Mouse (Mus musculus) natural killer cell, adult 2 months (primary cell): Measurements from ENCODE around the gene Astl.
"Not testable (repeated sequence)": the region's sequence is repeated elsewhere in the genome, so short reads cannot be mapped to it uniquely, and the experiment has no call there.

Experiments
- DNase-seq, 2 experiments: peaks; one replicate each; pipeline ENCODE4 v3.0.0; 2022; ENCODE audit warnings: low spot score in 2 of 2

Gene Astl

DNA sequence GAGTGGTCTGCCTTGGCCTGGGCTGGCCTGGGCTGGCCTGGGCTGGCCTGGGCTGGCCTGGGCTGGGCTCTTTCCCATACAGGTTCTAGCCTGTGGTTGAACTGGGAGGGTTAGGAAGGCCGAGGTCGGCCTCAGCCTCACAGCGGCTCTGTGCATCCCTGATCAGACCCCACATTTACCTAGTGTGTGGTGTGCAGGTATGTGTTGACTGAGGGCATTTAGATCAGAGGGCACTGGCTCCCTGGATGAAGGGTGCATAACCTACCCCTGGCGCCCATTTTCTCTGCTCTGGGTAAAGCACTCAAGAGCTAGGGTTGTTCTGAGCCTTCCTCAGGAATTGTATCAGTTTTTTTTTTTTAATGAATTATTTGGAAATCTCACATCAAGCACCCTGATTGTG is at the start of gene Astl:
Gene Astl (plus strand): TSS at position 224 of the 400 bp plus-strand sequence.
- DNase-seq: no peak

DNA sequence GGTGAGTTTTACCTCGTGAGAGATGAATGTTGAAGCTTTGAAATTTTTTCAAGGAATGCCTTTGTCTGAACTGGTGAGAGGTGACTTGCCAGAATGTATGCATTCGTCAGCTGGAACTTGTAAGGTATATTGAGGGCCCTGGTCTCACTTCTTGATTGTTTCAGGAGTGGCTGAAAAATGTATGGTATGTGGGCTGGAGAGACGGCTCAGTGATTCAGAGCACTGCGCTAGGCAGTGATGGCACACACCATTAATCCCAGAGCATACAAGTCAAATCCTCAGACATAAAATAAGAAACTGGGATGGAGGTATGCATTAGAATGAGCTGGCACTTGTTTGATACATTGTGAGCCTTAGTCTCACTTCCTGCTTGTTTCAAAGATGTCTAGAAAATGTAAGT is 46.2 kb upstream of the Astl start:
- DNase-seq: no peak

DNA sequence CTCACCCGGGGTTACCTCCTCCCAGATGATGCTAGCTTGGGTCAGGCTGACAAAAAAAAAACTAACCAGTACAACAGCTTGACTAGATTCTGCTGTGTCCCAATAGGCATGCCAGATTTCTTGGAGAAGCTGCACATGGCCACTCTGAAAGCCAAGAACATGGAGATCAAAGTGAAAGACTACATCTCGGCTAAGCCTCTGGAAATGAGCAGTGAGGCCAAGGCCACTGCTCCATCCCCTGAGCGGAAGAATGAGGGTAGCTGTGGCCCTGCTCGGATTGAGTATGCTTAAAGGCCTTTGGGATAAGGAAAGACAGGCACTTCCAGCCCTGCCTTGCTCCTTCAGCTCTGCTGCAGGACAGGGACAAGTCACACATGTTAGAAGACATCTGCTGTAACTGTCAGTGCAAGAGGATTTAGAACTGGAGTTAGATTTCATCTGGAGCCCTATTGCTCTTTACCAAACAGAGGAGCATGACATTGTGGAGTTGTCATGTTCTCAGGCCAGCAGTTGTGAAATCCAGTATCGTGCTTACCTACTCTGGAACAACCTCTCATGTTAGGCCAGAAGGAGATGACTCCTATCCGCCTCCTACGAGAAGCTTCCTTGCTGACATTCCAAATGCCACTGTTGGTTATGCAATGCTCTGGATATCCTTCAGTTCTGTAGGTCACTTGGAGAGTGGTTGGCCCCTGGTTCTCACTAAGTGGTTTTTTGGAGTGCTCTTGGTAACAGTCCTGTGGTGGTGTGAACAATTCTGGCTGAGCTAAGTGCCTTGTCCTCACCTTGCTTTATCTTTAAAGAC is 41.2 kb upstream of the Astl start:
- DNase-seq: no peak

DNA sequence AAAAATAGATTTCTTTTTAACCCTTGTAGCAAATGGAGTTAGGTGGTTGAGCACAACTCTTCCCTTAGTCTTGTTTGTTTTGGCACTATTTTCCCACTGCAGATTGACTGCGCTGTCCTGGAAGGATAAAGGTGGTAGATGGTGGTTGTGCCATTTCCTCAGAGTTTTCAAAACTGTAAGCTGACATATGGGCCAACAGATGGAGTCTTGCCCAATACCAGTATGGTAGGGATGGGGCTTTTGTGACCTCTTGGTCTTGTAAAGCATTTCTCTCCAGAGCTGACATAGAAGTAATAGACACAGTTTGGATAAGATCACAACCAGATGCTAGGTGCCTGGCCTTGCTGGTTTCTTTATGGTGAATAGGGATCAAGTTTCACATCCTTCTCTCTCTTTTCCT is 40.4 kb upstream of the Astl start:
- DNase-seq: no peak

DNA sequence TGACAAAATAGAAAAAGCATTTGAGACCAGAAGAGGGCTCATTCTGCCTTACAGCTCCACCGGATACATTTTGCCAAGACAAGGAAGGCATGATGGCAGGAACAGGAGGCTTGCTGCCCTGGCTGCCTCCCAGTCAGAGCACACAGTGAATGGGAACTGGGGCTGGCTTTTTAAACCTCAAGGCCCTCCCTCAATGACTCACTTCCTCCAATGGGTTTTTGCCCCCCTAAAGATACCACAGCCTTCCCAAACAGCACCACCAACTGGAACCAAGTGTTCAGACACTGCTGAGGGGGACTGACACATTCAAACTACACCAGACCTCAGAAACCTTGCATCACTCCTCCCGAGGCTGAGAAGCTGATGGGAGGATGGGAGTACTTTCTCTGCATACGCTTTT is 37.7 kb upstream of the Astl start:
- DNase-seq: no peak

DNA sequence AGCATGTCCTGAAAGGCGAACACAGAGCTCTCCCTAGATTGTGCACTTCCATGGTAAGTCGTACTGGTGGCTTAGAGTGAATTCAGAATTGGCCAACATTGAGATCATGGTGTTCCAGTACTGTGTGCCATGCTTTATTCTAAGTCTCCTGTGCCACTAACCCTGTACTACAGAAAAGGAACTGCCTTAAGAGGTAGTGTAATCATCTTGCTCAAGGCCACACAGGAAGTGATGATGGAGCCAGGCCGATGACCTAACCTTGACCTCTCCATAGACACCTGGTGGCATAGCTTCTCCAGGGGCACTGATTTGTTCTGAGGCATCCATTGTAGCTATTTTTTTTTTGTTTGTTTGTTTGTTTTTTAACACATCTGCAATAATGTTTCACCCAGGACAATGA is 36.6 kb upstream of the Astl start:
- DNase-seq: no peak

DNA sequence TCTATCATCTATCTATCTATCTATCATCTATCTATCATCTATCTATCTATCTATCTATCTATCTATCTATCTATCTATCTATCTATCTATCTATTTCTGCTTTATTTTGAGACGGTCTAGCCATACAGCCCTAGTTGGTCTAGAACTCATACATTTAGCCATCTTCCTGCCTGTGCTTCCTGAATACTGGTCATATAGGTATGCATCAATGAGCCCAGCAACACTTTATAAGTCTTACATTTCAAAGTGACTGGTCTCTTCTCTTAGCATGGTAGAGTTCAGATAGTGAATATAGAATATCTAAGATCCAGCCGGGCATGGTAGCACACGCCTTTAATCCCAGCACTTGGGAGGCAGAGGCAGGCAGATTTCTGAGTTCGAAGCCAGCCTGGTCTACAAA is 34.2 kb upstream of the Astl start:
- not testable (repeated sequence) for DNase-seq

DNA sequence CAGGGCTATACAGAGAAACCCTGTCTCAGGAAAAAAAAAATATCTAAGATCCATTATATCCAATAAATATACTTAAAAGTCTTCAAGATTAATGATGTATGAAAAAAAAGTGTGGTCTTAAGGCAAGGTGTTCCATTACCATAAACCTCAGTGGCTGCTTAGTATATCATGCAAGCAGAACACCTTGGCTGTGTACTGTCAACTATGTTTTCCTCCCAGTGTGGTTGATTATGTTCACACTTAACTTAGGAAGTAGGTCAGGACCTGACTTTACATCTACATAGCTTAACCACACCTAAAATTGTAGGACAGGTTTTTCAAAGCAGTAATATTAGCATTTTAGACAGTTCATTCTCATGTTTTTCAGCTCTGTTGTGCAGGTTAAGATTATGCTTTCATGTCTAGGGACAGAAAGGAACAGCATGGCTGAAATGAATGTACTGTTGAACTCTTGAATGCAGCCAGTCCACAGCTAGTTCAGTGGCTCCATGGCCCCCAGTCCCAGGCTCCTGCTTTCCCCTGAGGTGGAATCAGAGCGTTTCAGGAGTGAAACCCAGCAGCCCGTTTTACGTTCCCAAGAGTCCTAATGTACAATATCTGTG is 33.7 kb upstream of the Astl start:
- DNase-seq: no peak

DNA sequence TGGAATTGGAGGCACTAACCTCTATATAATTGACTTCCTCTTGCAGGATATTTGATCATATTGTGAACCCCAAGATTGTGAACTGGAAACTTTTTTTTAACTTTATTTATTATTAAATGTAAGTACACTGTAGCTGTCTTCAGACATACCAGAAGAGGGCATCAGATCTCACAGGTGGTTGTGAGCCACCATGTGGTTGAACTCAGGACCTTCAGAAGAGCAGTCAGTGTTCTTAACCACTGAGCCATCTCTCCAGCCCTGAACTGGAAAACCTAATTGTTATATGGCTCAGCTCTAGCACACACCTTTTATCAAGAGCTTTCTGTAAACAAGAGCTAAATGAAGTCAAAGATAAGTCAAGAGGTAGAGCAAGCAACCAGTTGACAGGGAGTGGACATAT is 32.3 kb upstream of the Astl start:
- no peak for DNase-seq

DNA sequence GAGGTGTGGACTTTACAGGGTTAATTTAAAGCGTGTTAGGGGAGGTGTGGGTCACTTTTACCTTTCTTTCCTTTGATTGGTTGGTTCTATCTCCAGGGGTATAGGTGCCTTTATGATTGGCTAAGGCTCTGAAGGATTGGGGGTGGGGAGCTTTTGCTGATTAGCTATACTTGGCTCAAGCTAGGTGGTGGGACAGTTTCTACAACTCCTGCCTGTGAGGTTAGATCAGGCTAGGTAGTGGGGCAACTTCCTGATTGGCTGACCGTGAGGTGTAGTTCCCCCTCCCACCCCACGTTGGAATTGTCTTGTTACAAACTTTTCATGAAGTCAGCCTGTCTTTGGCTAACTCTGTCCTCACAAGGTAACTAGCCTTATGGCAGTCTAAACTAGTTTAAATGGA is 31.3 kb upstream of the Astl start:
- no peak for DNase-seq

DNA sequence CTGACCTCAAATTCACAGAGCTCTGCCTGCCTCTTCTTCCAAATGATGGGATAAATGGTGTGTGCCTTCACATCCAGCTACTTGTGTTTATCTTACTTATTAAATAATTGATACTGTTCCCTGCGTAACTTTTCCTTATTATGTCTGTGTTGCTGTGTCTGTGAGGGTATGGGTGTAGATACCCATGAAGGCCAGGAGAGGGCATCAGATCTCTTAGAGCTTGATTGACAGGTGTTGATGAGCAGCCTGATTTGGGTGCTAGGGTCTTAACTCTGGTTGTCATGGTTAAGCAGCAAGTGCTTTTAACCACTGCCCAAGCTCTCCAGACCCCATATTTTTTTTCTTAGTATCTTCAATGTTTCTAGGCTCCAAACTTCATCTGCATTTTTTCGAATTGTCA is 29.8 kb upstream of the Astl start:
- peak in 1 of 2 experiments; percentile 43 for DNase-seq

DNA sequence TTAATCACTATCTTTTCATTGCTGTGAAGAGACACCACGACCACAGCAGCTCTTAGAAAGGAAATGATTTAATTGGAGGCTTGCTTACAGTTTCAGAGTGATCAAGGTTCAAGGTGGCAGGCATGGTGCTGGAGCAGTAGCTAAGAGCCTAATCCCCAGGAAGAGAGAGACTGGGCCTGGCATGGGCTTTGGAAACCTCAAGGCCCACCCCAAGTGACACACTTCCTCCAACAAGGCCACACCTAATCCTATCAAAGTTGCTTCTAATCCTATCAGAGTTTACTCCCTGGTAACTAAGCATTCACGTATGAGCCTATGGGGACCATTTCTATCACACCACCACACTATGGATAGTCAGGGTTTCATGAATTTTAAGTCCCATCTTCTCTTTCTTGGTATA is 28.2 kb upstream of the Astl start:
- DNase-seq: no peak

DNA sequence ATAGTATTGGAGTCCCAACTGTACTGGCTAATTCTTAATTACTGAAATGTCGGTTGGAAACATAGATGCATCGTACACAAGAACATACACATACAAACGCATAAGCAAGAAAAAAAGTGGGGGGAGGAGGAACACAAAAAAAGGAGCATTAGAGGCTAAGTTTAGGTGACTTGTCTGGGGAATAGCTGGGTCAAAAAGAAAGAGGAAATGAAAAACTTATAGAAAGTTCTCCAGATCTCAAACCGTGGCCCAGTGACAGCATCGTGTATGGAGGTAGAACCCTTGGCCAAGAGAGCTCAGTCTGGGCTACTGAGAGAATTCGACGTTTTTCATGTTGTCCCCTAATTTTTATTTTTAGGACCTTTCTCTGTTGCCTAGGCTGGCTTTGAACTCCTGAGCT is 27.8 kb upstream of the Astl start:
- no peak for DNase-seq

DNA sequence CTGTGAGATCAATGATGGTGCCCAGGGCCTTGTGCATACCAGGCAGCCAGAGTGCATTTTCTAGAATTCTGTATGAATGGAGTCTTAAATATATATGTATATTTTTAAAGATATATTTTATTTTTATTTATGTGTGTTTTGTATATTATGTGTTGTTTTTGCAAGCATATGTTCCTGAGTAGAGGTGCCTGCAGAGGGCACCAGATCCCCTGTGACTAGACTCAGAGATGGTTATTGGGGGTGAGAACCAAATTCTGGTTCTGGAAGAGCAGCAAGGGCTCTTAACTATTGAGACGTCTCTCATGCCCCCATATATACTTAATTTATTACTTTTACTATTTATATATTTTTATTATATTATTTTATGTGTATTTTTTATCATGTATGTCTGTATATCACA is 27.2 kb upstream of the Astl start:
- DNase-seq: no peak

DNA sequence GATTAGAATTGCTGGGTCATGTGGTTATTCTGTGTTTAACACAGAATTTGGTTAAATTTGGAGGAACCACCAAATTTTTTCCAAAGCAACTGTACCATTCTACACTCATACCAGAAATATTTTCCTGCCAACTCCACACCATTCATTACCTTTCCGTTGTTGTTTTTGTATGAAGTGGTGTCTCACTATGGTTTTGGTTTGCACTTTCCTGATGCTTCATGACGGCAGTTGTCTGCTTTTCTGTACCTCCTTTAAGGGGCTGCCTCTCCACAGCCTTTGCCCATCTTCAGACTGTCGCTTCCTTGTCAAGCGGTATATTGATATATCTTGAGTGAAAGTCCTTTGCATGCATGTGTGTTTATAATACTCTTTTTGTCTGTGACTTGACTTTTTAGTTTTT is 25.6 kb upstream of the Astl start:
- peak in 1 of 2 experiments; percentile 38 for DNase-seq

DNA sequence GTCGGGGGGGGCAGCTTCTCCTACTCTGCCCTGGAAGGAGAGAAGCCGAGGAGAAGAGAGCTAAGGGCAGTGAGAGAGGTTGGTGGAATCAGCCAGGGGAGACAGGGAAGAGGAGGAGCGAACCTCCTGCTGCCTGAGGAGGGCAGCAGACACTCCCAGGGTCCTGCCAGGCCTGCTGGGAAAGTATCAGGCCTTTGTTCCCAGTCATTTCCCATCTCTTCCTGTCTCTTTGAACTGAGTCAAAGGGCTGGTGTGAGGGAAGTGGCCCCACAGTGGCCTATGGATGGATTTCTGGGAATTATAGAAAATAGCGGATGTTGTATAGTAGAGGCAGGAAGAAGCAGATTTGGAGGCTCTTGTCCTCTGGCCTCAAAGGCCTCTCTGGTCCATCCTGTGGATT is 24.6 kb upstream of the Astl start:
- no peak for DNase-seq

DNA sequence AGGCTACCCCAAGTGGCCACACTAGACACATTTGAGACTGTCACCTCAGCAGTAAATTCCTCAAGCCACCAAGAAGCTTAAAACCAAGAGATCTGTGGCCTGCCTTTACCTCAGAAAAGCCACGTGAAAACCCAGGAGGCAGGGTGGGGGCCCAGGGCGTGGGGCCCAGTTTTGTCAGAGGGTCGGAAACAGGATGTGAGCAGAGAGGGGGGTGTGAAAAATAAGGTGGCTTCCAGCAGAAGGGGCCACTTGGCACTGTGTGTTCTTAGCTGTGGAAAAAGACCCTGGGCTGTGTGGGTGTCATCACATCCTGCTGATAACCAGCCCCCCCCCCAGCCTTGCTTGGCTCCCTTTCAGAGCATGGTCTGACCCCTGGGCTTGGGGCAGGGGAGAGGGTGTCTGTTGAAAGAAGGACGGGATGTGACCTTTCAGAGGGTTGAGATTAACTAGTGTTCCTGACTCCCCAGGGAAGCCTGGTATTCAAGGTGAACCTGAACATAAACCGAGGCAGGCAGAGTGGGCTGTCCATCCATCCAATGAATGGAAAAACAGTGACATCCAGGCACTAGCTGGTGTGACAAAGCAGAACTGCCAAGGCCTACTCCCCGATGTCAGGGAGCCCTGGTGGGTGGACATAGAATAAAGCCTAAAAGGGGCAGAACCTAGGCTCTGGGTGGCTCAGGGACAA is 23.8 kb upstream of the Astl start:
- peak; percentile 93 to 97 for DNase-seq

DNA sequence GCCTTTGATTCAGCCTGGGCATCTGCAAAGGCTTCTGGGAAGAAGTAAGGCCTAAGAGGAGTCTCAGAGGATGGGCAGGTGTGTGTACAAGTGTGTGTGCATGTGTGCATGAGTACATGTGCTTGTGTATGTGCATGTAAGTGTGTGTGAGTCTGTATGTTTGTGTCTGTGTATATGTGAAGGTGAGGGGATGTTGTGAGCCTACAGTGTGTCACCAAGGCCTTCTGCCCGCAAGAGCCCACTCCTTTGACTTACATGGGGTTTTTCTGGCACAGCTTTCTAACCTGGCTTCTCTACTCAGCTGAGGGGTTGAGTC is 23.3 kb upstream of the Astl start:
- DNase-seq: no peak

DNA sequence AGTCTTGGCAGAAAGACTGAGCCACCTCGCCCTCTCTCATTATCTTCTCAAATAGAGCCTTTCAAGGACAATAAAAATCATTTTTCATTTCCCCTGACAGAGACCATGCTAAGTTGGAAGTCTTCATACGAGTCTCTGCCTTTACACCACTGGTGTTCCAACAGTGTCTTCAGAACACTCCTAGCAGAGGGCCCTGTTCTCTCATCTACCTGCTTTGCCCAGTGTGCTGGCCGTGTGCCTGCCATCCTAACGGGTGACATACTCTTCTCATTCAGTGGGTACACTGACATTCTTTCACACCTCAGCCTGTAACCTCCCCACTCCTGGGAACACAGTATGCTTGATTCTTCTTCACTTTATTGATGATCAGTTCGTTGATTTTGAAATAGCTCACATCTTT is 22.0 kb upstream of the Astl start:
- DNase-seq: no peak

DNA sequence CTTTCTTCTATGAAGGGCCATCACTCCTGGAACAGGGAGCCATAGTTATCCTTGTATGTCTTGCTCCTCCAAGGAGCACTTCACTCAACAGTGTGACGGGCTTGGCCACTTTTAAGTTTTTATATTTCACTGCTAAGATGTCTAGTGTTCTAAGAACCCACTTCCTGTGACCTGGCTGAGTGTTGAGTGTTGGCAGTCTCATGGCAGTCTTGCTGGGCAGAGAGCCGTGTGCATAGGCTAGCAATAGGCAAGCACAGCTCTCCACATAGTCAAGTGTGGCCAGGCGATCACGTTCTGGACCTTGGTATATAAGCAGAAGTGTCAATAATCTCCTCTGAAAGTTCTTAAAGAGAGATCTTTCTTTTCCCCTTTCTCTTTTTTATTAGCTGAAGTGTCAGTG is 20.3 kb upstream of the Astl start:
- peak; percentile 70 to 80 for DNase-seq

DNA sequence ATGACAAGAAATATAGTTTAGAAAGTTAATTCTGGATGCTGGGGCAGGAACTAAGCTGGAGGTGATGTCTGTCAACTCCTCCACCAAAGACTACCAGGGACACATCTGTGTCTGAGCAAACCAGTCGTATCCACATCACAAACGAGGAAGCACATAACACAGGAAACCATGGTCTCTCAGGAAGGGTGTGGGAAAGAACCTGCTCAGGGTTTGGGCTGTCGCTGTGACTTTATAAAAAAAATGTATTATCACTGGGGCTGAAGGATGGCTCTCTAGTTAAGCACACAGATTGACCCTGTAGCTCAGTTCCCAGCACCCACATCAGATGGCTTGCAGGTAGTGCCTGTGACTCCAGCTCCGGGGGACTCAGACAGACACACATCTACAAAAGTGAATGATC is 19.4 kb upstream of the Astl start:
- DNase-seq: peak; percentile 66 to 80

DNA sequence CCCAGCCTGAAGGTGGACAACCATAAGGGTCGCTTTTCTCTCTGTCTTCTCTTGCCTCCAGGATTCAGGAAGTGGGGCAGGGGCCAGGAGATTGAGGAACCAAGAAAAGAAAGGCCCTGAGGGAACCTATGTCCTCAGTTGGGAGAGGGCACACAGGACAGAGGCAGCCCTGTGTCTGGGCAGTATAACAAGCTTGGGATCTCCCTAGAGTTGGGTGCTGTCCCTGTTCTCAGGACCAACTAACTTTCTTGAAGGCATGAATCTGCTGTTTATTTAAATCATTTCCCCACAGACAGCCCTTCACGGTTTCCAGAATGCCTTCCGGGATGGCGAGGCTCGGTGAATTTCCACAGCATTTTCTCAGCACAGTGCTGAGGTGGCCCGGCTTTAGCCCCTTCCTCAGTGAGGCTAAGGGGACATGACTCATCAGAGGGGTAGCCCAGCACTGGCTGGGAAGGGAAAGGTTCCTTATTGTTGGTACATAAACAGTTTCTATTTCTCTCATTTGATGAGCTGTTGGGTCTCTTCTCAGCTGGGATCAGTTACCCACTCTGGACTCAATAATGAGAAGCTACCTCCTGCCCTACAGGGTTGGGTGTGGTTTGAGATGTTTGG is 15.7 kb upstream of the Astl start:
- DNase-seq: no peak

DNA sequence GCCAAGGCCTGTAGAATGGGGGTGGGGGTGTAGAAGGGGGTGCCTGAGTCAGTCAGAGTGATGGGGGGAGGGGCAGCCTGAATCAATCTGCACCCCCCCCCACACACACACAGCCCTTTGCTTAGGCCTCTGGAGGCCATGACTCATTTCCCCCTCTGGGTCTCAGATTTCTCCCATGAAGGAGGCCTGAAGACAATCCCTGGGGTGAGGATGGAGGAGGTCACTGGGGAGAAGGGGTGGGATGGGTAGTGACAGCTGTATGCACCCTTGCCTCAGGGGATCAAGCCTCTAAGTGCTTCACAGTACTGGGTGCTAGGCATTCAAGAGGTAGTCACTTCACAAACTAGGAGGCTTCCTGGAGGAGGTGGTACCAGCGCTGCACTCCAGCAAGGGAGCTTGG is 14.8 kb upstream of the Astl start:
- DNase-seq: no peak
